Mouse (Mus musculus) bone marrow, adult 2 months (tissue): ENCODE measurements at regions not wholly inside any gene's neighbourhood (a gene's known extent, or its start where the extent isn't known, plus 50 kb on each side); places are given as distances from the start of the nearest gene placed in this dataset.

Experiments used
- CTCF ChIP-seq: fragments of 200-500 bp; IDR thresholded peaks from 2 replicates; pipeline ENCODE4 v1.5.1; 2011; ENCODE audit warnings: low read length, control low read depth; ENCODE audit not compliant: control insufficient read depth, insufficient read depth
- POLR2A ChIP-seq: fragments of 200-500 bp; IDR thresholded peaks from 2 replicates; pipeline ENCODE4 v1.6.1; 2011; ENCODE audit warnings: low read depth, mild to moderate bottlenecking, control low read depth, low read length, borderline replicate concordance; ENCODE audit not compliant: control insufficient read depth

DNA sequence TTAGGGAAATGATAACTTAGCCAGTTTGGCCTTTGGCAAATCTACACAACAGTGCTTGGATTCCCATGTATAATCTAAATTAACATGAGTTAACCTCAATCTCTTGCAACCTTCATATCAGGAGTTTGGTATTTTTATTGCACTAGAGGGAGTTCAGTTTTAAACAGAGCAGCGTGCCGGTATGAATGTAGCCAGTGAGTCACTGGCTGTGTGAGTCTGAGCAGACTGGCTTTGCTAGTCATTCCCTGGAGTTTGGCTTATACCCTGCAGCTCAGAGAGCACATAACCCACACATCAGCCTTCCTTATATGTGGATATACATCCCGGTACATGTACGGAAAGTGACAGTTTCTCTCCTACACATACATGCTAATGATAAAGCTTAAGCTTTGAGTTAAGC, 360.6 kb upstream of the Runx1 start:
- TF ChIP-seq POLR2A (no peak), CTCF (no peak)
